ENCODE assay signal across 20 mouse cellular contexts in genomic region chr11:36296568-36296967, GRCm38 (mm10).
"Had no signal": no experiment of that assay in that cellular context is flagged by ENCODE, and none has a peak within 500 bp of the region (broad histone marks: within the 10 kb centered on the region; RNA-seq: fewer than 3 reads in every experiment).

No protein-coding gene starts in this region.

- H3K4me3 ChIP-seq: intestine, embryonic 15.5 days; kidney, embryonic 15.5 days; midbrain, embryonic 12.5 days; myocyte; neural tube, embryonic 13.5 days had no signal

- H3K27ac ChIP-seq: intestine, embryonic 15.5 days; kidney, embryonic 15.5 days; liver, embryonic 14.5 days; macrophage; midbrain, embryonic 12.5 days; neural tube, embryonic 13.5 days had no signal

- DNase-seq: kidney, adult 11 months; kidney, adult 8-10 months; kidney, postnatal 10 days; kidney, postnatal 36 days; liver, postnatal 0 days; lung, embryonic 14.5 days; retina, postnatal 1 day; right cerebral cortex, postnatal 14 days; right cerebral cortex, postnatal 4 days; thymus, postnatal 25 days had no signal

- H3K9me3 ChIP-seq: intestine, embryonic 15.5 days; kidney, embryonic 15.5 days; midbrain, embryonic 12.5 days; neural tube, embryonic 13.5 days had no signal

- H3K4me1 ChIP-seq: intestine, embryonic 15.5 days; kidney, embryonic 15.5 days; midbrain, embryonic 12.5 days had no signal

- H3K27me3 ChIP-seq: intestine, embryonic 15.5 days; kidney, embryonic 15.5 days; neural tube, embryonic 13.5 days had no signal

- H3K9ac ChIP-seq: intestine, embryonic 15.5 days; kidney, embryonic 15.5 days; liver, embryonic 14.5 days; liver, postnatal 0 days; lung, embryonic 14.5 days; midbrain, embryonic 12.5 days; neural tube, embryonic 13.5 days had no signal

- H3K4me2 ChIP-seq: intestine, embryonic 15.5 days; kidney, embryonic 15.5 days; liver, embryonic 11.5 days; lung, embryonic 14.5 days; midbrain, embryonic 12.5 days; neural tube, embryonic 13.5 days had no signal

- ATAC-seq: intestine, embryonic 15.5 days; liver, postnatal 0 days; lung, postnatal 0 days; midbrain, embryonic 16.5 days had no signal

- H3K36me3 ChIP-seq: intestine, embryonic 15.5 days; kidney, embryonic 15.5 days; midbrain, embryonic 12.5 days; neural tube, embryonic 13.5 days had no signal
